Mouse (Mus musculus) cerebellum, adult 2 months (tissue): ENCODE results near the gene Ehd1. TPM values are rescaled to one million over a fixed set of nuclear protein-coding genes. Genes with fewer than 3 reads are reported as not detected.
A peak's percentile ranks its signal among the peaks of the same experiment; 100 is the strongest.

Experiments
- DNase-seq, 2 experiments: peaks; one replicate each; pipeline ENCODE4 v3.0.0; 2021
- H3K27ac ChIP-seq: fragments of 200-500 bp; 2 replicates; pipeline ENCODE4 v1.5.1; 2012; ENCODE audit warnings: low read length, control low read depth, inconsistent platforms; ENCODE audit not compliant: insufficient read depth
- H3K27me3 ChIP-seq: fragments of 200-500 bp; 2 replicates; pipeline ENCODE4 v1.6.1; 2012; ENCODE audit warnings: inconsistent platforms, mild to moderate bottlenecking, low read length, moderate library complexity; ENCODE audit not compliant: control insufficient read depth, insufficient read depth
- H3K4me1 ChIP-seq: fragments of 200-500 bp; 2 replicates; pipeline ENCODE4 v1.6.1; 2011; ENCODE audit warnings: low read length; ENCODE audit not compliant: control insufficient read depth, insufficient read depth
- H3K4me3 ChIP-seq: fragments of 200-500 bp; replicated peaks from 2 replicates; pipeline ENCODE3; 2011; ENCODE audit warnings: mild to moderate bottlenecking, low read depth, low read length, control low read depth; ENCODE audit not compliant: insufficient read depth
- CTCF ChIP-seq: fragments of 200-500 bp; IDR thresholded peaks from 2 replicates; pipeline ENCODE4 v1.5.1; 2011; ENCODE audit warnings: low read depth, mild to moderate bottlenecking, control low read depth, low read length, moderate library complexity, borderline replicate concordance; ENCODE audit not compliant: insufficient read depth
- POLR2A ChIP-seq: fragments of 200-500 bp; IDR thresholded peaks from 2 replicates; pipeline ENCODE4 v1.6.1; 2011; ENCODE audit warnings: low read length, control low read depth, borderline replicate concordance; ENCODE audit not compliant: insufficient read depth
- WGBS: fragments of 180-500 bp; shearing (Covaris S2); methylation state at CpG from one replicate; pipeline ENCODE4 v1.1.7; 2018; 5-methylcytosine and 5-hydroxymethylcytosine counted together
- polyA plus RNA-seq: library from polyadenylated mRNA; depleted of rRNA; stranded (reverse); fragments of >200 nt; gene quantifications from 2 replicates; pipeline ENCODE4 v1.2.3, GENCODE M21; 2012

Gene Ehd1
- polyA plus RNA-seq, 1 experiment, result 168 TPM

GRCm38 (mm10) chr19:6335458-6335827, 58.9 kb downstream of the Ehd1 start:
- Histone ChIP-seq H3K27ac (peak overlapping the region; percentile 53; the same call in 1 of the 2 replicates), H3K4me3 (peak overlapping the region; percentile 68), H3K27me3 (no peaks in the 10 kb centered on the region), H3K4me1 (peaks cover 12% of the 10 kb centered on the region)
- under 1% methylated on average over 25 of the region's 25 CpGs for WGBS
- DNase-seq, result peak; percentile 40 to 54
- TF ChIP-seq CTCF, result no peak
- TF ChIP-seq POLR2A, result no peak

GRCm38 (mm10) chr19:6336920-6337319, 60.4 kb downstream of the Ehd1 start:
- Histone ChIP-seq H3K27me3 (no peaks in the 10 kb centered on the region), H3K4me3 (no peak overlapping the region), H3K27ac (no peak overlapping the region), H3K4me1 (peaks cover 15% of the 10 kb centered on the region)
- no peak for TF ChIP-seq POLR2A
- no peak for TF ChIP-seq CTCF
- no peak for DNase-seq
- 87% methylated on average over 10 of the region's 10 CpGs for WGBS

GRCm38 (mm10) chr19:6338171-6338570, 61.6 kb downstream of the Ehd1 start:
- Histone ChIP-seq H3K4me3 (no peak overlapping the region), H3K4me1 (peaks cover 26% of the 10 kb centered on the region), H3K27ac (no peak overlapping the region), H3K27me3 (no peaks in the 10 kb centered on the region)
- 90% methylated on average over 7 of the region's 7 CpGs for WGBS
- no peak for TF ChIP-seq CTCF
- no peak for TF ChIP-seq POLR2A
- DNase-seq, result no peak

GRCm38 (mm10) chr19:6338716-6339115, 62.2 kb downstream of the Ehd1 start:
- no peak for DNase-seq
- Histone ChIP-seq H3K27ac (no peak overlapping the region), H3K4me3 (no peak overlapping the region), H3K27me3 (no peaks in the 10 kb centered on the region), H3K4me1 (peaks cover 29% of the 10 kb centered on the region)
- TF ChIP-seq CTCF, result no peak
- no peak for TF ChIP-seq POLR2A
- 93% methylated on average over 11 of the region's 11 CpGs for WGBS

- no peaks in the 10 kb centered on the region for H3K27me3 ChIP-seq
- WGBS, result 93% methylated on average over 6 of the region's 6 CpGs
- no peak for DNase-seq
- TF ChIP-seq CTCF (no peak), POLR2A (no peak)
- H3K27ac ChIP-seq, result no peak overlapping the region
- peaks cover 33% of the 10 kb centered on the region for H3K4me1 ChIP-seq
- H3K4me3 ChIP-seq, result no peak overlapping the region
Observed at GRCm38 (mm10) chr19:6339191-6339590, 62.7 kb downstream of the Ehd1 start.

DNA sequence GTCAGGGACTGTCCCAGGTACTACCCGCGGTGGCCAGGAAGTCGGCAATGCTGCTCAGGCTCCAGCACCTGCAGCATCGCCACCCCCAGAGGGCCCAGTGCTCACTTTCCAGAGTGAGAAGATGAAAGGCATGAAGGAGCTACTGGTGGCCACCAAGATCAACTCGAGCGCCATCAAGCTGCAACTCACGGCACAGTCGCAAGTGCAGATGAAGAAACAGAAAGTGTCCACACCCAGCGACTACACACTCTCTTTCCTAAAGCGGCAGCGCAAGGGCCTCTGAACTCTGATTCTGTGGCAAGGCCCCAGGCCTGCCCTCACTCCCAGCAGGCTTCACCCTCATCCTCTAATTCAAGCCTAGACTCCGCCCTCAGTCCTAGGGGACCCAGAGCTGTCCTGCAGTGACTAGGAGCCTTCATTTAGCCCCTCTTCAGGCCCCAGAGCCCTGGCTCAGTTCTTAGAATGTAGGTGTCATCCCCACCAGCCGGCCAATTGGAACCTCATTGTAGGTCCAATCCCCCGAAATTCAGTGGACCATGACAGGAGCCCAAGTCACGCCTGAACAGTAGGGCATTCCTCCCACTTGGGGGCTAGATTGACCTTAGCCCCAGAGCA, 63.5 kb downstream of the Ehd1 start:
- Histone ChIP-seq H3K4me3 (no peak overlapping the region), H3K4me1 (peaks cover 33% of the 10 kb centered on the region), H3K27me3 (no peaks in the 10 kb centered on the region), H3K27ac (0 out of 2 replicates have a peak overlapping the region, but pooled peaks have one; percentile 46)
- no peak for DNase-seq
- WGBS, result 68% methylated on average over 15 of the region's 15 CpGs
- TF ChIP-seq POLR2A (no peak), CTCF (no peak)

DNA sequence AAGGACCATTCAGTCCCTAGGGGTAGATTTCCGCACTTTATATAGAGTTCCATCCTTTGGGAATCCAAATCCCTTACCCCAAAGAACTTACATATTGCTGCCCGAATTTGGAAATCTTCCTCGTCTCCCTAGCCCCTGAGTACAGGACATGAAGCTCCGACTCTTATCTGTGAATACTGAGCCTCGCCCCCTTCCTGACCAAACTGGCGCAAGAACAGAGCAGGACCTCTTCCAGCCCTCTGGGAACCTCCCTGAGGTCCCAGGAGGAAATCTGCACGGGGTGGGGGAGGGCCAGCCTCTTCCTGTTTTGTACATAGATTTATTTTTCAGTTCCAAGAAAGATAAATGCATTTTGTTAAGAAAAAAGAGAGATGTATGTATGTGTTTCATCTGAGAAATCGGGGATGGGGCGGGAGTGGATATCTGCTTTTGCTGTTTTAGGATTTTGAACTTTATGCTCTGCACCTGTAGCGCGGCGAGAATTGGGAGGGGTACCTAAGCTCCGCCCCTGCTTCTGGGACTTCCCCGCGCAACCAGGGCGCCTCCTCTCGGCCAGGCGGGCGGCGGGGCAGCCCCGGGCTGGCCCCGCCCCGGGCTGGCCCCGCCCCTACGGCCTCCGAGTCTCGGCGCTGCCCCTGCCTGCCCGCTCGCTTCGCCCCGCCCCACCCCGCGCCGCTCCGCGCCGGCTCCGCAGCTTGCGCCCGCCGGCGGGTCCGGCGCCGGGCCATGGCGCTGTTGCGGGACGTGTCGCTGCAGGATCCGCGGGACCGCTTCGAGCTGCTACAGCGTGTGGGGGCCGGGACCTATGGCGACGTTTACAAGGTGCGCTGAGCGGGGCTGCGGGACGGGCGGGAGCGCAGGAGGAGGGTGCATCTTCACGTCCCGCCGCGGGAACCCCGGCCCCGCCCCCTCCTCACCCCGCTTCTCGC, 64.3 kb downstream of the Ehd1 start, which contains the start of gene Map4k2:
TSS of gene Map4k2 (plus strand) at position 612 of the 929 bp plus-strand sequence.
- 7% methylated on average over 71 of the region's 72 CpGs for WGBS
- peak within 1 kb of the TSS; percentile 65 for H3K4me3 ChIP-seq
- 0 out of 2 replicates have a peak within 1 kb of the TSS, but pooled peaks have one; percentile 46 for H3K27ac ChIP-seq
- peak; percentile 46; the same call in 1 of the 2 replicates for TF ChIP-seq POLR2A
- peak; percentile 24; the same call in 1 of the 2 replicates for TF ChIP-seq CTCF
- peaks cover 33% of the 10 kb centered on the region for H3K4me1 ChIP-seq
- H3K27me3 ChIP-seq, result no peaks in the 10 kb centered on the region
- peak; percentile 85 to 86 for DNase-seq

GRCm38 (mm10) chr19:6341453-6342077, 65.0 kb downstream of the Ehd1 start:
- peak overlapping the region; percentile 65 for H3K4me3 ChIP-seq
- H3K27me3 ChIP-seq, result no peaks in the 10 kb centered on the region
- H3K27ac ChIP-seq, result 0 out of 2 replicates have a peak overlapping the region, but pooled peaks have one; percentile 36
- 3% methylated on average over 23 of the region's 23 CpGs for WGBS
- TF ChIP-seq CTCF, result no peak
- TF ChIP-seq POLR2A, result no peak
- DNase-seq, result no peak
- peaks cover 30% of the 10 kb centered on the region for H3K4me1 ChIP-seq
